In the genomic region with DNA sequence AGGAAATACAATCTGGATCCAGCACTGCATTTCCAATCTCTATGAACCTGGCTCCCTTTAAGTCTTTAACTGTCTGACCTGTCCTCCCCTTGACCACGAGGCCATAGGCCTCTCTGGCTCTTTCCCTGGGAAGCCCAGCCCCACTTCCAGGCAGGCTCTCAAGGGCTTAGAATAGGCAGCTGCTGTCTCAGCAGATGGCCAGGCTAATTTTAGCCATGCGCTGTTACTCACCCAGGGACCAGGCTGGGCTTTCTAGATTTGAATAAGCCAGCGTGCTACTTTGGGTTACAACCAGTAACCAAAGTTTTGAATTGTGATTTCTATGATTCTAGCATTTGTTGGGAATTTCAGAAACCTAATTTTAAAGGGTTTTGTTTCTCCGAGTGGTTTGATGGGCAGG, we compare ENCODE assay signal across 9 mouse cellular contexts. TPM values are rescaled to one million over a fixed set of nuclear protein-coding genes. Genes with fewer than 3 reads are reported as not detected.
DNase-seq lines count a peak whose midpoint lies in the region; ATAC-seq and TF ChIP-seq lines count a peak whose summit lies in the region.
"Had no signal": no experiment of that assay in that cellular context is flagged by ENCODE, and none has a peak within 500 bp of the region (broad histone marks: within the 10 kb centered on the region; RNA-seq: fewer than 3 reads in every experiment).

No protein-coding gene starts in this region.

- no peak for ATAC-seq in hindbrain, embryonic 11.5 days (ENCODE audit: low FRiP score)
- no peak for ATAC-seq in hindbrain, embryonic 12.5 days (ENCODE audit: low FRiP score)

- no peak for TF ChIP-seq CTCF in lung, adult 2 months (IDR thresholded peaks at IDR 0.05; ENCODE audit: insufficient read depth, low read length)

- H3K4me1 ChIP-seq in hindbrain, embryonic 11.5 days (replicated peaks; ENCODE audit: control insufficient read depth, insufficient read depth, low read length): no peaks in the 10 kb centered on the region
- H3K4me1 ChIP-seq in hindbrain, embryonic 12.5 days: no peaks in the 10 kb centered on the region
- H3K4me1 ChIP-seq in lung, adult 2 months (ENCODE audit: control insufficient read depth, insufficient read depth, low read length): no peaks in the 10 kb centered on the region

- H3K27me3 ChIP-seq in hindbrain, embryonic 11.5 days (ENCODE audit: control insufficient read depth, insufficient read depth, low read length): no peaks in the 10 kb centered on the region
- no peaks in the 10 kb centered on the region for H3K27me3 ChIP-seq in hindbrain, embryonic 12.5 days

- no peak overlapping the region for H3K27ac ChIP-seq in hindbrain, embryonic 11.5 days (ENCODE audit: low read depth, low read length)
- H3K27ac ChIP-seq in hindbrain, embryonic 12.5 days: no peak overlapping the region

- WGBS in hindbrain, embryonic 11.5 days: 80% methylated on average over 4 of the region's 4 CpGs
- 76% methylated on average over 4 of the region's 4 CpGs for WGBS in hindbrain, embryonic 12.5 days
- WGBS in lung, adult 2 months: 60% methylated on average over 4 of the region's 4 CpGs

- H3K9ac ChIP-seq in hindbrain, embryonic 11.5 days (ENCODE audit: low read depth, low read length): no peak overlapping the region
- H3K9ac ChIP-seq in hindbrain, embryonic 12.5 days: no peak overlapping the region

- H3K4me3 ChIP-seq in hindbrain, embryonic 11.5 days (ENCODE audit: low read depth, low read length): no peak overlapping the region
- H3K4me3 ChIP-seq in hindbrain, embryonic 12.5 days: no peak overlapping the region
- no peak overlapping the region for H3K4me3 ChIP-seq in lung, adult 2 months (replicated peaks; ENCODE audit: extremely low read depth, low read depth, low read length)
- H3K4me3 ChIP-seq: megakaryocyte, embryonic 14.5 days had no signal

- DNase-seq in hindbrain, embryonic 11.5 days (ENCODE audit: low spot score): peak; percentile 14
- DNase-seq in cerebellum, adult 11 months: peak; percentile 70
- DNase-seq in heart, adult 11 months: peak; percentile 98
- peak; percentile 50 to 64 for DNase-seq in layer of hippocampus, postnatal 14 days (ENCODE audit: low spot score in 2 of 2)
- peak; percentile 78 for DNase-seq in right cerebral cortex, postnatal 25 days
- DNase-seq in testis, postnatal 14 days (ENCODE audit: low spot score): no peak
- no peak for DNase-seq in lung, adult 2 months

- H3K36me3 ChIP-seq in hindbrain, embryonic 11.5 days (ENCODE audit: control insufficient read depth, insufficient read depth, low read length): peaks cover 6% of the 10 kb centered on the region; the same call in 1 of the 2 replicates
- peaks cover 57% of the 10 kb centered on the region for H3K36me3 ChIP-seq in hindbrain, embryonic 12.5 days

- no peak for TF ChIP-seq POLR2A in lung, adult 2 months (IDR thresholded peaks at IDR 0.05; ENCODE audit: borderline replicate concordance, extremely low read depth, low read depth, low read length)

- no peaks in the 10 kb centered on the region for H3K9me3 ChIP-seq in hindbrain, embryonic 11.5 days (ENCODE audit: control insufficient read depth, low read length)
- H3K9me3 ChIP-seq in hindbrain, embryonic 12.5 days (replicated peaks): no peaks in the 10 kb centered on the region

- no peak overlapping the region for H3K4me2 ChIP-seq in hindbrain, embryonic 11.5 days (replicated peaks; ENCODE audit: low read depth, low read length)
- no peak overlapping the region for H3K4me2 ChIP-seq in hindbrain, embryonic 12.5 days (replicated peaks)

RNA-seq across cellular contexts. Expression of a gene that starts 35.9 kb away (rescaled TPM):
- 141 and 177 TPM in 2 replicates for polyA plus RNA-seq in hindbrain, embryonic 11.5 days (2014; fragmentation: Nextera tagmentation; extraction: Ambion mirVana)
- 174 and 178 TPM in 2 replicates for polyA plus RNA-seq in hindbrain, embryonic 12.5 days (2016; fragmentation: Nextera tagmentation; extraction: Ambion mirVana)
- total RNA-seq in layer of hippocampus, postnatal 14 days (2021): 100 to 1,000 TPM; 162 to 172 TPM
- polyA plus RNA-seq in lung, adult 2 months (2012; rRNA removed): 17.7 and 20.1 TPM in 2 replicates

RNA-seq across cellular contexts. Expression of a gene that starts 36.4 kb away (rescaled TPM):
- polyA plus RNA-seq in hindbrain, embryonic 11.5 days (2014; fragmentation: Nextera tagmentation; extraction: Ambion mirVana): 22.4 and 25.9 TPM in 2 replicates
- polyA plus RNA-seq in hindbrain, embryonic 12.5 days (2016; fragmentation: Nextera tagmentation; extraction: Ambion mirVana): 20.1 and 24.8 TPM in 2 replicates
- 1 to 10 TPM; 3.0 to 4.0 TPM for total RNA-seq in layer of hippocampus, postnatal 14 days (2021)
- polyA plus RNA-seq in lung, adult 2 months (2012; rRNA removed): 1.7 and 2.7 TPM in 2 replicates

Comparison
In these comparisons a context has a peak if more than half of its experiments do, and no peak if none do; other contexts are left out.
1. DNase-seq: peak in hindbrain, embryonic 11.5 days (single experiment), cerebellum, adult 11 months (single experiment), heart, adult 11 months (single experiment), layer of hippocampus, postnatal 14 days (2 of 2) and right cerebral cortex, postnatal 25 days (single experiment); none in testis, postnatal 14 days (single experiment) and lung, adult 2 months (single experiment).